Mouse (Mus musculus) spleen, postnatal 0 days (tissue): Measurements from ENCODE around the gene Esp15. TPM values are rescaled to one million over a fixed set of nuclear protein-coding genes. Genes with fewer than 3 reads are reported as not detected.

Experiments
- polyA plus RNA-seq: library from polyadenylated mRNA; unstranded; fragments of >200 nt; fragmentation: Nextera tagmentation; extraction: Ambion mirVana; gene quantifications from 2 replicates; pipeline ENCODE4 v1.2.1, GENCODE M21; 2015

Gene Esp15
- not detected in 2 replicates for polyA plus RNA-seq

DNA sequence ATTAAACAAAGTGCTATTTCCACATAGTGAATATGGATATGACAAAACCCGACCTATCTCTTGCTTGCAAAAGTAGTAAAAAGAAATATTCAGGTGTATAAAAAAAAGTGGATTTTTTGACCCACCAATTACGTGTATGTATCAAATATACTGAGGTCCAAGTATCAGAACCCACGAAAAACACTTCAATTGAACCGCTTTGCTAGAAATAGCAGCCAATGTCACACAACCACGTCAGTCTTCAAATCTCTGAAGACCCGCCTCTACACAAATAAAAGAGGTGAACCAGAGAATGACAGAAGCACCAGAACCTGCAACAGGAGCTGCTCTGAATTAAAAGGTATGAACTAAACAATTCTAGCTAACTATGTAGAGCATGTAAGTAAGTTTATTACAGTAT is at the start of gene Esp15:
Gene Esp15 (plus strand): TSS at position 301 of the 400 bp plus-strand sequence.

Other genes starting within 250 kb of the Esp15 start
- not detected in 2 replicates for gene Esp18, start 234.6 kb upstream of the Esp15 start, polyA plus RNA-seq
- not detected in 2 replicates for gene Esp16, start 104.8 kb upstream of the Esp15 start, polyA plus RNA-seq